Mouse (Mus musculus) CH12.LX (cell line): ENCODE results near the gene Dhdh. TPM values are rescaled to one million over a fixed set of nuclear protein-coding genes. Genes with fewer than 3 reads are reported as not detected.

ENCODE experiments used
- DNase-seq: peaks from one replicate; pipeline ENCODE4 v3.0.0-alpha.2; 2013; ENCODE audit errors: extremely low read depth
- H3K27ac ChIP-seq: 2 replicates; pipeline ENCODE4 v1.5.1; 2012; ENCODE audit warnings: low read depth, mild to moderate bottlenecking, control low read depth, moderate library complexity; ENCODE audit not compliant: insufficient read depth
- H3K27me3 ChIP-seq: replicated peaks from 2 replicates; pipeline ENCODE3; 2012; ENCODE audit warnings: inconsistent platforms
- H3K36me3 ChIP-seq, 2 experiments: replicated peaks in 1 of 2; 2 replicates each; pipeline versions ENCODE3 to v1.6.1; 2012; ENCODE audit warnings: inconsistent platforms in 1 of 2, low read length in 1 of 2, mild to moderate bottlenecking in 1 of 2, mixed read lengths in 1 of 2, moderate library complexity in 1 of 2; ENCODE audit not compliant: control insufficient read depth in 1 of 2, insufficient read depth in 1 of 2
- H3K4me1 ChIP-seq, 2 experiments: 2 replicates each; pipeline ENCODE4 v1.6.1; 2012; ENCODE audit warnings: inconsistent platforms in 1 of 2, moderate library complexity in 1 of 2; ENCODE audit not compliant: insufficient read depth in 2 of 2, control insufficient read depth in 1 of 2
- H3K4me2 ChIP-seq: 2 replicates; pipeline ENCODE4 v1.6.1; 2012; ENCODE audit warnings: low read depth, mild to moderate bottlenecking, control low read depth; ENCODE audit not compliant: poor library complexity, insufficient read depth, severe bottlenecking
- H3K4me3 ChIP-seq, 3 experiments: fragments of 150-350 bp in 1 of 3; sonication (generic) in 1 of 3; replicated peaks in 1 of 3; 2 replicates each; pipeline versions ENCODE3 to v1.5.1; 2011 to 2012; ENCODE audit warnings: low read depth in 2 of 3, low read length in 2 of 3, mild to moderate bottlenecking in 2 of 3, moderate library complexity in 2 of 3, control low read depth in 1 of 3, improper control_type of control experiment in 1 of 3, inconsistent platforms in 1 of 3, mixed read lengths in 1 of 3; ENCODE audit not compliant: poor library complexity in 1 of 3
- H3K79me2 ChIP-seq: replicated peaks from 2 replicates; pipeline ENCODE4 v1.6.1; 2012; ENCODE audit warnings: mild to moderate bottlenecking, moderate library complexity; ENCODE audit not compliant: control insufficient read depth, poor library complexity, insufficient read depth, severe bottlenecking; ENCODE audit errors: extremely low read depth
- H3K9ac ChIP-seq: 2 replicates; pipeline ENCODE4 v1.6.1; 2012; ENCODE audit warnings: low read depth, mild to moderate bottlenecking, control low read depth, moderate library complexity; ENCODE audit not compliant: insufficient read depth
- H3K9me3 ChIP-seq: replicated peaks from 2 replicates; pipeline ENCODE3; 2012; ENCODE audit warnings: low read length, inconsistent platforms, mixed read lengths
- BHLHE40 ChIP-seq: IDR thresholded peaks from 2 replicates; pipeline ENCODE4 v1.6.1; 2011; ENCODE audit warnings: mild to moderate bottlenecking, low read depth, low read length, improper control_type of control experiment
- CHD1 ChIP-seq: IDR thresholded peaks from 2 replicates; pipeline ENCODE4 v1.6.1; 2012; ENCODE audit warnings: low read depth, low read length, improper control_type of control experiment, inconsistent platforms
- CHD2 ChIP-seq: IDR thresholded peaks from 2 replicates; pipeline ENCODE4 v1.6.1; 2011; ENCODE audit warnings: low read length, improper control_type of control experiment
- CTCF ChIP-seq, 2 experiments: IDR thresholded peaks in 1 of 2; conservative IDR thresholded peaks in 1 of 2; 2 replicates each; pipeline ENCODE4 v1.5.1; 2011 to 2012; ENCODE audit warnings: low read depth in 2 of 2, low read length in 2 of 2, improper control_type of control experiment in 1 of 2, inconsistent platforms in 1 of 2, mild to moderate bottlenecking in 1 of 2, moderate library complexity in 1 of 2
- E2F4 ChIP-seq: IDR thresholded peaks from 2 replicates; pipeline ENCODE4 v1.6.1; 2011; ENCODE audit warnings: low read depth, low read length, improper control_type of control experiment; ENCODE audit not compliant: insufficient replicate concordance
- ELF1 ChIP-seq: IDR thresholded peaks from 2 replicates; pipeline ENCODE4 v1.6.1; 2014; ENCODE audit warnings: low read depth, mild to moderate bottlenecking, inconsistent platforms, low read length, improper control_type of control experiment
- EP300 ChIP-seq: IDR thresholded peaks from 2 replicates; pipeline ENCODE4 v1.6.1; 2011; ENCODE audit warnings: low read length, improper control_type of control experiment
- ETS1 ChIP-seq: conservative IDR thresholded peaks from 2 replicates; pipeline ENCODE4 v1.6.1; 2012; ENCODE audit warnings: low read depth, mild to moderate bottlenecking, inconsistent platforms, low read length, improper control_type of control experiment, moderate library complexity
- GABPA ChIP-seq: IDR thresholded peaks from 2 replicates; pipeline ENCODE4 v1.6.1; 2012; ENCODE audit warnings: low read depth, low read length, improper control_type of control experiment, inconsistent platforms; ENCODE audit not compliant: insufficient replicate concordance
- HCFC1 ChIP-seq: IDR thresholded peaks from 2 replicates; pipeline ENCODE4 v1.6.1; 2012; ENCODE audit warnings: low read depth, mild to moderate bottlenecking, inconsistent platforms, low read length, improper control_type of control experiment
- IRF4 ChIP-seq: IDR thresholded peaks from 2 replicates; pipeline ENCODE4 v1.6.1; 2014; ENCODE audit warnings: low read depth, mild to moderate bottlenecking, inconsistent platforms, low read length, improper control_type of control experiment
- JUN ChIP-seq: IDR thresholded peaks from 2 replicates; pipeline ENCODE4 v1.6.1; 2011; ENCODE audit warnings: low read depth, mild to moderate bottlenecking, low read length, improper control_type of control experiment, moderate library complexity; ENCODE audit not compliant: insufficient read depth
- JUND ChIP-seq: conservative IDR thresholded peaks from 2 replicates; pipeline ENCODE4 v1.6.1; 2011; ENCODE audit warnings: low read depth, low read length, improper control_type of control experiment
- KAT2A ChIP-seq: IDR thresholded peaks from 2 replicates; pipeline ENCODE4 v1.6.1; 2012; ENCODE audit warnings: low read length, improper control_type of control experiment, inconsistent platforms; ENCODE audit not compliant: insufficient replicate concordance
- MAFK ChIP-seq: IDR thresholded peaks from 2 replicates; pipeline ENCODE4 v1.6.1; 2011; ENCODE audit warnings: low read length, improper control_type of control experiment; ENCODE audit not compliant: insufficient replicate concordance
- MAX ChIP-seq: IDR thresholded peaks from 2 replicates; pipeline ENCODE4 v1.6.1; 2011; ENCODE audit warnings: low read length, improper control_type of control experiment
- MAZ ChIP-seq: IDR thresholded peaks from 2 replicates; pipeline ENCODE4 v1.6.1; 2012; ENCODE audit warnings: low read depth, mild to moderate bottlenecking, inconsistent platforms, low read length, improper control_type of control experiment, moderate library complexity
- MEF2A ChIP-seq: IDR thresholded peaks from 2 replicates; pipeline ENCODE4 v1.6.1; 2014; ENCODE audit warnings: low read depth, mild to moderate bottlenecking, inconsistent platforms, low read length, improper control_type of control experiment, borderline replicate concordance
- MXI1 ChIP-seq: IDR thresholded peaks from 2 replicates; pipeline ENCODE4 v1.6.1; 2011; ENCODE audit warnings: mild to moderate bottlenecking, low read depth, low read length, improper control_type of control experiment
- MYC ChIP-seq: IDR thresholded peaks from 2 replicates; pipeline ENCODE4 v1.6.1; 2011; ENCODE audit warnings: low read depth, mild to moderate bottlenecking, improper control_type of control experiment, low read length
- NELFE ChIP-seq: IDR thresholded peaks from 2 replicates; pipeline ENCODE4 v1.6.1; 2011; ENCODE audit warnings: low read depth, low read length, improper control_type of control experiment
- NRF1 ChIP-seq: IDR thresholded peaks from 2 replicates; pipeline ENCODE4 v1.6.1; 2014; ENCODE audit warnings: low read depth, mild to moderate bottlenecking, inconsistent platforms, low read length, improper control_type of control experiment, moderate library complexity
- PAX5 ChIP-seq: IDR thresholded peaks from 2 replicates; pipeline ENCODE4 v1.6.1; 2012; ENCODE audit warnings: low read length, inconsistent platforms, mixed read lengths
- POLR2A ChIP-seq: IDR thresholded peaks from 2 replicates; pipeline ENCODE4 v1.6.1; 2011; ENCODE audit warnings: low read depth, mild to moderate bottlenecking, improper control_type of control experiment, low read length
- POLR2AphosphoS2 ChIP-seq: IDR thresholded peaks from 2 replicates; pipeline ENCODE4 v1.6.1; 2011; ENCODE audit warnings: low read depth, low read length, improper control_type of control experiment
- RAD21 ChIP-seq: IDR thresholded peaks from 2 replicates; pipeline ENCODE4 v1.6.1; 2011; ENCODE audit warnings: low read depth, mild to moderate bottlenecking, low read length, improper control_type of control experiment, moderate library complexity
- RCOR1 ChIP-seq: conservative IDR thresholded peaks from 2 replicates; pipeline ENCODE4 v1.6.1; 2012; ENCODE audit warnings: low read depth, mild to moderate bottlenecking, inconsistent platforms, low read length, improper control_type of control experiment
- SIN3A ChIP-seq: IDR thresholded peaks from 2 replicates; pipeline ENCODE4 v1.6.1; 2012; ENCODE audit warnings: low read length, improper control_type of control experiment, inconsistent platforms
- SMC3 ChIP-seq: IDR thresholded peaks from 2 replicates; pipeline ENCODE4 v1.6.1; 2011; ENCODE audit warnings: low read depth, low read length, improper control_type of control experiment
- TBP ChIP-seq: conservative IDR thresholded peaks from 2 replicates; pipeline ENCODE4 v1.6.1; 2011; ENCODE audit warnings: low read depth, low read length, improper control_type of control experiment
- TCF12 ChIP-seq: IDR thresholded peaks from 2 replicates; pipeline ENCODE4 v1.6.1; 2014; ENCODE audit warnings: low read depth, mild to moderate bottlenecking, inconsistent platforms, low read length, improper control_type of control experiment
- UBTF ChIP-seq: IDR thresholded peaks from 2 replicates; pipeline ENCODE4 v1.6.1; 2012; ENCODE audit warnings: low read depth, mild to moderate bottlenecking, inconsistent platforms, low read length, improper control_type of control experiment, moderate library complexity
- USF1 ChIP-seq: IDR thresholded peaks from 2 replicates; pipeline ENCODE4 v1.6.1; 2014; ENCODE audit warnings: low read depth, mild to moderate bottlenecking, inconsistent platforms, low read length, improper control_type of control experiment
- USF2 ChIP-seq: conservative IDR thresholded peaks from 2 replicates; pipeline ENCODE4 v1.6.1; 2011; ENCODE audit warnings: low read depth, low read length, improper control_type of control experiment
- ZC3H11A ChIP-seq: IDR thresholded peaks from 2 replicates; pipeline ENCODE4 v1.6.1; 2012; ENCODE audit warnings: low read depth, mild to moderate bottlenecking, inconsistent platforms, low read length, improper control_type of control experiment
- ZKSCAN1 ChIP-seq: IDR thresholded peaks from 2 replicates; pipeline ENCODE4 v1.6.1; 2012; ENCODE audit warnings: low read depth, inconsistent platforms, low read length, improper control_type of control experiment, borderline replicate concordance
- ZMIZ1 ChIP-seq: IDR thresholded peaks from 2 replicates; pipeline ENCODE4 v1.6.1; 2012; ENCODE audit warnings: low read depth, mild to moderate bottlenecking, inconsistent platforms, low read length, improper control_type of control experiment
- ZNF384 ChIP-seq: IDR thresholded peaks from 2 replicates; pipeline ENCODE4 v1.6.1; 2012; ENCODE audit warnings: low read depth, low read length, improper control_type of control experiment, inconsistent platforms
- dilution Hi-C: fragments of 300-500 bp; cut with MboI; formaldehyde crosslinking; loops from 2 replicates; pipeline ENCODE4 v1.14.3; 2020; ENCODE audit warnings: low sequenced_read_pairs; ENCODE audit not compliant: extremely low pct_unique_long_range_greater_than_20kb, extremely low pct_ligation_motif_present
- in situ Hi-C: fragments of 300-500 bp; cut with MboI; formaldehyde crosslinking; loops from 3 replicates; pipeline ENCODE4 v1.14.3; 2019; ENCODE audit warnings: low sequenced_read_pairs, low pct_ligation_motif_present, low pct_unique_long_range_greater_than_20kb, mixed read lengths
- polyA plus RNA-seq: library from polyadenylated mRNA; unstranded; fragments of >175 nt; gene quantifications from 2 replicates; pipeline ENCODE4 v1.2.1, GENCODE M21; 2012; ENCODE audit warnings: low read depth; ENCODE audit not compliant: insufficient read length
- total RNA-seq, 2 experiments: library from RNA; depleted of rRNA; stranded (reverse); fragments of 300-350 nt in 1 of 2; fragments of >200 nt in 1 of 2; gene quantifications; 2 replicates each; pipeline ENCODE4 v1.2.3; 2012 to 2014

Gene Dhdh
- total and polyA plus RNA-seq, 3 experiments = 5.9 to 18.0 (median 7.2) TPM

DNA sequence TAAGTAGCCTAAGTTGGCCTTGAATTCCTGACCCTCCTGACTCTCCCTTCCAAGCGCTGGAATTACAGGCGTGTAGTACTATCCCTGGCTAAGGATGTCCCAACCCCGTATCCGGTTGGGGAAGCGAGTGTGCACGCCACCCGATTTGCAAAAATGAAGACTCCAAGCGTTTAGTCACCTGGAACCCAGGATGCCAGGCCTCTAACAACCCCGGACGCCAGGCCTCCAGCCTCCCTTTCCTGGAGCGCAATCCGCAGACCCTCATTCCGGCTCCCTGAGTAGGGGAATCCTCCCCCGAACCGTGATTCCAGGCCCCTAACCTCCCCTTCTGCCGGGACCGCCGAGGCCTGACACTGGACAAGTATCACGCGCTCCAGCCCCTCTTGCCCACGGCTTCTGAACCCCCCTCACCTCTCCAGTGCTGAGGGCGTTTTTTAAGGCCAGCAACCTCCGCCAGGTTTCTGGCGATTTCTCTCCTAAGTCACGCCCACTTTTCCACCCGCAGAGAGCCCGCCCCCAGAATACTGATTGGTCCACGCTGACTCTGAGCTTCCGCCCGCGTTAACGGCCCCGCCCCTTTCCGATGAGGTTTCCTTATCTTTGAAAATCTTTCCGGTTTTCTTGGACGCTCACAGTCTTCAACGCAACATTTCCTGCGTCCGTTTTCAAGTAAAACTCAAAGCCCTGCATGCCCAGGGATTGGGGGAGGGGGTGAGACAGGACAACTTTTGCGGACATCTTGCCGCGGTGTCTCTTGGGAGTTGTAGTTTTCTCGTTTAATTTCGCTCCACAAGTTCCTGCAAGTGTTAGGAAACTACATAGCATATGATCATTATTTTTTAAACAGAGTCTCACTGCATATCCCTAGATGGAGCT, 21.5 kb upstream of the Dhdh start, which contains the start of gene Nucb1:
Gene Nucb1 (minus strand): TSS at position 495 of the 876 bp plus-strand sequence.
- in situ Hi-C loops = no loop called here
- dilution Hi-C loops = no loop called here
- peaks cover 2 to 16% of the 10 kb centered on the region in 2 experiments; a peak in 3 of 4 replicates for H3K4me1 ChIP-seq

More for the DNA sequence above, 21.5 kb upstream of the Dhdh start, which contains the start of gene Nucb1:
- Histone ChIP-seq H3K9ac (peak within 1 kb of the TSS; percentile 80), H3K4me3 (peak within 1 kb of the TSS; percentile 82 to 88 (median 87)), H3K4me2 (peak within 1 kb of the TSS; percentile 68), H3K36me3 (peaks cover 7 to 28% of the 10 kb centered on the region in 2 experiments), H3K79me2 (no peaks in the 10 kb centered on the region), H3K27ac (peak within 1 kb of the TSS; percentile 70), H3K27me3 (no peaks in the 10 kb centered on the region), H3K9me3 (no peaks in the 10 kb centered on the region)
- DNase-seq = peak; percentile 95
- no peak for TF ChIP-seq RCOR1
- no peak for TF ChIP-seq EP300
- TF ChIP-seq MAZ = no peak
- TF ChIP-seq ZNF384 = no peak
- TF ChIP-seq MYC = peak; percentile 19; the same call in 1 of the 2 replicates
- TF ChIP-seq UBTF = no peak
- TF ChIP-seq POLR2A = peak; percentile 89
- TF ChIP-seq IRF4 = 0 out of 2 replicates have a peak, but pooled peaks have one; percentile 20
- TF ChIP-seq JUND = no peak
- no peak for TF ChIP-seq POLR2AphosphoS2
- peak; percentile 81 for TF ChIP-seq TCF12
- peak; percentile 89 for TF ChIP-seq CHD2
- no peak for TF ChIP-seq SMC3
- TF ChIP-seq E2F4 = no peak
- no peak for TF ChIP-seq USF2
- no peak for TF ChIP-seq ZC3H11A
- no peak for TF ChIP-seq RAD21
- TF ChIP-seq MAFK = no peak
- 0 out of 2 replicates have a peak, but pooled peaks have one; percentile 63 for TF ChIP-seq ZMIZ1
- TF ChIP-seq ELF1 = peak; percentile 86; the same call in 1 of the 2 replicates
- TF ChIP-seq JUN = no peak
- peak; percentile 32; the same call in 1 of the 2 replicates for TF ChIP-seq TBP
- no peak for TF ChIP-seq MEF2A
- TF ChIP-seq ZKSCAN1 = no peak
- peak; percentile 75 for TF ChIP-seq SIN3A
- no peak for TF ChIP-seq PAX5
- peak; percentile 98 for TF ChIP-seq HCFC1
- peak; percentile 10; the same call in 1 of the 2 replicates for TF ChIP-seq GABPA
- TF ChIP-seq USF1 = no peak
- no peak for TF ChIP-seq ETS1
- TF ChIP-seq BHLHE40 = no peak; the same call in none of the 2 replicates
- TF ChIP-seq CTCF (conservative IDR thresholded peaks at IDR 0.05 in 1 of 2, IDR thresholded peaks at IDR 0.05 in 1 of 2; ENCODE audit: low read depth in 2 of 2, low read length in 2 of 2) = no peak; a peak in 1 of 4 replicates
- TF ChIP-seq MAX = no peak
- TF ChIP-seq NELFE = peak; percentile 90
- peak; percentile 63; the same call in 1 of the 2 replicates for TF ChIP-seq MXI1
- TF ChIP-seq KAT2A = peak; percentile 88; the same call in 1 of the 2 replicates
- TF ChIP-seq NRF1 = peak; percentile 47
- no peak for TF ChIP-seq CHD1
